Mouse (Mus musculus) kidney, postnatal 14 days (tissue): ENCODE data around the gene Gm28635.

ENCODE experiments used
- DNase-seq: peaks from one replicate; pipeline ENCODE4 v3.0.0; 2022; ENCODE audit warnings: mixed read lengths

Gm28635 gene

DNA sequence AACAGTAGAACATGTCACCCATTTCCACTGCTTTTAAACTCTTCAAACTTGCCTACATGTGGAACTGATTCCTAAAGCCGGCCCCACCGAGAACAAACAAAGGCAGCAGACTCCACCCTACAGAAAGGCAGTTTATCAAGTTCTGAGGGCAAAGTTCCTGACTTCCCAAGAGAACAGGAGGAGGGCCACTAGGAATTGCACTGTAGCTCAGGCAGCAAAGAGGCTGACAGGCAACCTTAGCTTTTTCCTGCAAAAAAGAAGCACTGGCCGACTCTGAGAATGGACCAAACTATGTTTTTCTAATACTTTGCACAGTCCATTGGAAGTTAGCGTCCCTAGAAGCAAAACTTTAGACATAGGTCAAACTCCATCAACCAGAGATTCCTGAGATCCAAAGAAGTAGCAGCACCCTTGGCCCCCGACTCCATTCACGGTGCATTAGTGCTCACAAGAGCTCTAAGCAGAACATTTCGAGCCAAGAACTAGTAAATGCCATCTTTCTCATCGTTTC is 41.6 kb downstream of the Gm28635 start:
- peak; percentile 77 for DNase-seq

DNA sequence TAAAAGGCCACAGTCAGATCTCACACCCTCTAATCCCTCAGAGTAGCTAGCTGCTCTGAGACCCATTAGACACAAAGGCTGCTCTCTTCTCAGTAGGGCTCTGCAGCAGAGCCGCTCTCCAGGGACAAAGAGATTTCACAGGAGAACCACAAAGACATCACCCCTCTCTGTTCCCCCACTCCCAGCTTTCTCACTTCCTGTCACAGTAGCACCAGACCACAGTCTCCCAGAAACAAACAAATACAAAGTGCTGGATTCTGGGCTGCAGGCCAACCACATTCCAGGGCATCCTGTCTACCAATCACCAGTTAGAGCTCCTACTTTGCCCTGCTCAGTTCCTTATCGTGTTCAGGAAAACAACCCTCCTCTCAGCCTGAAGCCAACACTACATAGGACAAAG is 42.2 kb downstream of the Gm28635 start:
- peak; percentile 97 for DNase-seq

DNA sequence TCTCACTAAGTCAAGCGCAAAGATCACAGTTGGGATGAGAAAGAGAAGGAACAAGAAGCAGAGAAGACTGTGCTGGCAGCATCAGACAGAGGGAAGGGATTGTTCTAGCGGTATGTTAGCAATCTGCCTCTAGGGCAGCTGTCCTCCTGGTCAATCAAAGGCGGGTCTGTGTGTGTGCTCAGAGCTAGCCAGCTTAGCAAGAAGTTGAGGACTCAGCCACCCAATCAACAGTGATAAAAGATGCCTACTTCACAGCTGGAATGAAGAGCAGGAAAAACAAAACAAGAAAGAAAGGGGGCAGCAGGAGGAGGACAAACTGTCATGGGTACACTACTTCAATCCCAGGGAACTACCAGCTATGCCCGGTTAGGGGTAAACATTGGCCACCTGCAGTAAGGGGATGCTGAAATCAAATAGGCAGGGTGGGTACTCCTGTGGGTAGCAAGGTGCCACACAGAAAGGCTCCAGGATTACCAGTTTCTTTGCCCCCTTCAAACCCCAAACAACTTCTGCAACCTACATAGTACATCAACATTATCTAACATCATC is 42.8 kb downstream of the Gm28635 start:
- DNase-seq = peak; percentile 41

DNA sequence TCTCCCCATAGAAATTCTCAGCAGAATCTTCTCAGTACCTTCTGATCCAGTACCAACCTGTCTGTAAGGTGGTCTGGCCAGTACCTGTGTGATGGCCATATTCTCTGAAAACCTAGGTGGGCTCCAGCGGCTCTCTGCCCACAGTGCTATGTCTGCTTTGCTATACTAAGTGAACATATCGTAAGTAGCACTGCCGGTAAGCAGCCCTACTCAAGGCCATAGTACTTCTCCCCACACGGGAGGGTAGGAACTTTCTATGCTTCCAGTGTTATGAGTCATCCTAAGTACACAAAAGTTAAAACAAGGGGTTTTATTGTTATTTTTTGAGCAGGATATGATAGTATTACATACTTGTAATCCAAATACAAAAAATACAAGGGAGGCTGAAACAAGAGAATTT is 43.8 kb downstream of the Gm28635 start:
- DNase-seq = no peak

DNA sequence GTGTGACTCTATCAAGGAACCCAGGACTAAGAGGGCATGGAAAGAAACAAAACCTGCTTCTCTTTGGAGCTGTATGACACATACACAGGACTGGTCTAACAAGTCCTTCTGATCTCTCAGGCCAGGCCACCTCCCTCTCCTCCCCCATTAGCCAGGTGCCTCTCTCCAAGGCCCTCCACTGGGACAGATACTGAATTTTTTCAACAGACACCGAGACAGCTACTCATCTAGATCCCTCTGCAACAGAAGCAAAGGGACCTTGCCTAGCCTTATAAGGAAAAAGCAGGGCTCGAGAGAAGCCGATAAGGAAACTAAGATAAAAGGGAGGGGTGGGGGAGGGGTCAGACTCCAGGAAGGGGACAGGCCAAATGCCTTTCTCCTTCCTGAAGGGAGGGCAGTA is 44.8 kb downstream of the Gm28635 start:
- peak; percentile 46 for DNase-seq

DNA sequence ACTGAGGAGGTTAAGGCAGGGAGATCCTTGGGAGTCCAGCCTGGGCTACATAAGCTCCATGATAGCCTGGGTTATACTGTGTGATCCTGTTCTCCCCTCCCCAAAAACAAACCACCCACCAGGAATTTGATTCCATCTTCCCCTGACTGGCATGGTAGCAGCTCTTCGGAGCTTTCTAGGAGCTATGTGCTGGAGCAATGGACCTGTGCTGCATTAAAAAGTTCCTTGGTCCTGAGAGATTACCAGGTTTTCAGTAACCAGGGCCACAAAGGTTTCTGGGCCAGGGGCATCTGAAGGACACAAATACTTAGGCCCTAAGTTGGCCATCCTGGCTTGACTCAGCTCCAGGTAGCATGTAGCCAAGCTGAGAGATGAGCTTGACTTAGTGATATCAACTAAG is 45.8 kb downstream of the Gm28635 start:
- DNase-seq = no peak

DNA sequence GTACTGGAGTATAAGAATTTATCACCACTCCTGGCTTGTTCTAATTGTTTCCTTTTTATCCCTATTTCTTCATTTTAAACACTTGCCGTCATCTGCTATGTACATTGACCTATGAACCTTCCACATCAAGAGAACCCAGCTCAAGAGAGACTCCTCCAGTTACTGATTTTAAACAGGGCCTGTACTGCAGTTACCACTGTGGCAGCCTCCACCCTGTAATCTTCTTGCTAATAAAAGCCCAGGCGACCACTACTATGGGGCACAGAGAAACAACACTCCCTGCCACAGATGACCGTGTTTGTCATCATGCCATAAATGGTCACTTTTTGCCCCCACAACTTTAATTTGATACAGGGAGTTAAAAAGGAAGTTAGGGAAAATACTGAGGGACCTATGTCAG is 50.8 kb downstream of the Gm28635 start:
- no peak for DNase-seq

DNA sequence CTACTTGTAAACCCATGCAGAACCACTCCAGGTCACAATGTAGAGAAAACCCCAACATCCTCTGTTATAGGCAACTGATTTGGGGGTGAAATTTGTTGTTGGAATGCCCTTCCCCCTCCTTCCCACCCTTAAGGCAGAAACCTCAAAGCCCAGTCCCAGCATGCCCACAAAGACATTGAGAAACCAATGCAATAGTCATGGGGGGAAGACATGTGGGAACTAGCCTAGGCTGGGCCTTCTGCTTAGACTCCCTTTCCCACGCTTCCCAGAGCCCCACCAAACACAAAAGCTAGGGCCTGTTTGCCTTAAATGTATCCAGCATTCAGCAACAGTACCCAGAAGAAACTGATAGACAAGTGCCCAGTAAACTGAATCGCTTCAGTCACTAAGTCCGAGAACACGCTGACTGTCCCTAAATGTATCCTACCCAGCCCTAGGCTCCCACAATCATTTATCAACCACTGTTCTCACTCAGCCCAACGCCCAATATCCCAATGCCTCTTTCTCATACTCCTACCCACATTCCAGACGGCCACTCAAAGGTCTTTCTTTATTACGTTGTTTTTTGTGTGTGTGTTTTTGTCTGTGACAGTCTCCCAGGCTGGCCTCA is 51.4 kb downstream of the Gm28635 start:
- no peak for DNase-seq

DNA sequence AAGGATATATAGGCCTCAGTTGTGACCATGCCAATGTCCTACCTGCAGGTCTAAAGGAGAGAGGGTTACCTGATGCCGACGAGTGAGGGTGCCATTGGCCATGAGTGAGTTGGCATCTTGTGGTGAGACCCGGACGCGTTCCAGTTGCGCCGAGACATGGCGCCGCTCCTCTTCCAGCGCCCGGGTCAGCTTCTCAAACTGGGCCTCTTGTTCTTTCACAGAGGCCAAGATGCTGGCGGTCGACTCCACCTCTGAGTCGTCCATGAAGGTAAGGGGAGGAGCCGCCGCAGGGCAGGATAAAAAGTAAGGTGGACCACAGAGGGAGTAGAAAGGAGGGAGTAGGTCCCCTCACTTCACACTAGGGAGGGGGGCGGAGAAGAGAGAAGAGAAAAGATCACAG is 53.6 kb downstream of the Gm28635 start:
- no peak for DNase-seq

DNA sequence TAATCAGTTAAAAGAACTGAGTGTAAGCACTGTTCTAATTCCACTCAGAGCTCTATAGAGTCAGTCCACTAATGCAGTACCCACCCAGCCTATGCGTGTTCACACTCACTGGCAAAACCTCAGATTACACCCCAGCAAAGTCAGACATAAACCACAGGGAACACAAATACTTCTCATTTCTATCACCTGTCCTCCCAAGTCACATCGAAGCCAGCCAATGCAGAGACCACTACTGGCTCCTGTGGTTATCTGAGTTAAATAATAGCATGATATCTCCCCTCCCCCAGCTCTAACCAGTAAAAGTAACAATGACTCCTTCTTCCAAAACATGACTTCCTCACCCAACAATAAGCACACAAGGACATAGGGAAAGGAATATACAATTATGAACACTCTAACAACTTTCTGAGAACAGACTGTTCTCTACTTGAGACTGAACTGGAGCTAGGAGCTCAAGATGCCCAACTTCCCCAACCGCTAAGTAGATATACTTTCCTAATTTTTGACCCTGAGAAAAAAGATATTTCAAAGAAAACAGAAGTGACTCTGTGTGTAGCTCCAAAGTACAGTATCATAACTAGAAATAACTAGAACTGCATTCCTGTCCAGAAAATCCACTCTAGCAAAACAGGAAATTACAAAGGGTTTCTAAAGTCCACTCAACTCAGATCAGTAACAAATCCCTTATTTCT is 54.3 kb downstream of the Gm28635 start:
- DNase-seq = no peak

DNA sequence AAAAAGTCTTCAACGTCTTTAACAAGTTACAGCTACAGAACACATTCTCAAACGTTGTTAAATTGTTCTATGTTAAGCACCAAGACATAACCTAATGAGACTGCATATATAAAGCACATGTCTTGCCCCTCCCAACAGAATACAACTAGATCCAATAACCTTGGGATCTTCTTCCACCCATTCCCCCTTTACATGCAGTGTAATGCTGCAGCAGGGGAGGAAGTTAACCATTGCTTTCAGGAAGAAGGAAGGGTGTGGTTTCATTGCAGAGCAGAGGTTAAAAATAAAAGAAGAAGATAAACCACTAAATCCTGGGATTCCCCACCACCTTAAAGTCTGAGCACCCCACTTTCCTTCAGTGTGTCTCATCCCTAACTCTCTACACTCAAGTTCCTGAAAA is 55.2 kb downstream of the Gm28635 start:
- no peak for DNase-seq

DNA sequence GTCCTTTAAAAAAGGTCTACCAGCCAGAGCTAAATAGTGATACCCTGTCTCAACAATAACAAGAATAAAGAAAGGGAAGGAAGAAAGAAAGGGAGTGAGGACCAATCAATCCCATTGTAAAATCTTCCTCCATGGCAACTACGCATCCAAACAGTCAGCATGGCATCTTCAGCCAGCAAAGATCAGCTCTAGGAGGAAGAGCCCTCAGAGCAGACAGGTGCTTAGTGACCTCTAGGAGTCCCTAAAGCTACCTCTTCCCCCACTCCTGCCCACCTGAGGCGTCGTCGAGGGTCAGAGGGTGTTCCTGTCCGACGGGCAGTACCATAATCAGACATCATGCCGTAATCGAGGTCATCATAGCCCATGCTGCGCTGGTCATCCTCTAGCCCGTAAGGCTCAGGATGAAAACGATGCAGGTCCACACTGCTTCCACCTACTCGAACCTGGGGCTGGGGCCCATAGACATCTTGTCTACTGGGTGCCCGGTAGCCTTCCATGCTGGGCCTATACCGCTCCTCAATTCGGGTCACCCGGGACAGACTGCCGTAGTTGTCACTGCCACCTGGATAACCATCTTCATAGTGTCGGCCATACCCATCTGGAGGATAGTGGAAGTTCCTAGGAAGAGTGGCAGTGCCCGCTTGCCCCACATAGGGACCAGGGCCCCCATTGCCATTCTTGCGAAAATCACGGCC is 58.0 kb downstream of the Gm28635 start:
- DNase-seq = no peak

DNA sequence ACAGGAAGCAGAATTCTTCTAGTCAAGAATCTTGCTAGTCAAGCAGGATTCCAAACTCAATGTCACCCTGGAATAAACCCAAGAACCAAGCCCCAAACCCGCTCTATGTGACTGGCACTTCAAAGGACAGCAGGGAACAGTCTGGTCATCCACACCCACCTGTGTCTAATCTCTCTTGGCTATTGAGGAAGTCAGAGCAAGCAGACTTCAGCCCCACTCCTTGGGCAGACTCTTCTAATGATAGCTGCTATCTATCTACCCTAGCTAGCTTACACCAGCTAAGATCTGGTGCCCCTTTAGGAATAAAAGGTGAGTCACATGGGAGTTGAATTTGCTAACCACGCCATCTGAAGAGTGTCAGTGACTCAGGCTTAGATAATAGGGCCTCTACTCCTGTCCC is 58.9 kb downstream of the Gm28635 start:
- peak; percentile 43 for DNase-seq

DNA sequence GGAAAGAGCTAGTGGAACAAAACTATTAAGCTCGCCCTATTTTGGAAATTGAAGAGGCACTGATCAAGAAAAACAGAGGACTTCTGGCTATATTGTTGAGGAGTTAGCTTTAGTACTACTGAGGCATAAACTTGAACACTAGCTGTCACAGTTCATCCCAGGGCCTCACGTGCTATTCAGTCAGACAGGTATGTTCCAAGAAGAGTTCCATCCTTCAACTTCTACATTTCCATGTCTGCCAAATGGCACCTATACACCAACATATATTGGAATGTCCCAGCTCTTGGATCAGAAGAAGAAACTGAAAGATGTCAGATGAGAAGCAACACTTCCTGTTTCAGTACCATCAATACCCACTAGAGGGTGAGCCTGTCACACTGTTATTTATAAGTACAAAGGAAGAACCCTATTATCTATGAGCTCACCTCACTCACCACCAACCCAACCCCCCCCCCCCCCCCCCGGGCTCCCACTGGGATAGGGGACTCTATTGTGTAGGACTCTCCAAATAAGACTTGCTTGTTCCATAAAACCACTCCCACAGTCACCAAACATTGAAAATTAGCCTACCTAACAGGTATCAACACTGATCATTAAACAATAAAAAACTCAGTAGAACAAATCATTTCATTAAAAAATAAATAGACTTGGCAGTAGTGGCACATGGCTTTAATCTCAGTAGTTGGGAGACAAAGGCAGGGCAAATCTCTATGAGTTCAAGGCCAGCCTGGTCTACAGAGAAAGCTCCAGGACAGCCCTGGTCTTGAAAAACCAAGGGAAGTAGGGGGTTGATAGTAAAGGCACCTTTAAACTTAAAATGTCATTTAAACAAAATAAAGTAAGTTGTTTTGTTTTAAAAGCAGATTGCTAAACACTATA is 60.0 kb downstream of the Gm28635 start:
- peak; percentile 68 for DNase-seq

DNA sequence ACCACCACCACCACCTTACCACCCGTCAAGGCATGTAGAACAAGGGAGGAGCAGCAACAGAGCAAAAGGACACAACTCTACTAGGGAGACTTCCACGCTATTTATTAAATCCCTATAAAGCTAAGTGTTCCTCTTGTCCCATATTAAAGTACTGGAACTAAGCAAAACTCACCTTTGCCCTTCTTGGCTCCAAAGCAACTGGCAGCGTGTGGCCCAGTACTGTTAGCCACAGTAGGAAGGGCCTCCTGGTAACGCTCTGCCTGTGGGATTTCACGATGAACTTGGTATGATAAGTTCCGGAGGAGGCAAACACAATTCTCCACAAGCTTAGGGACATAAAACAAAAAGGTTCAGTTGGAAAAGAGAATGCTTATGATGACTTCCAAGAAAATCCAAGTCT is 65.1 kb downstream of the Gm28635 start:
- DNase-seq = peak; percentile 12

DNA sequence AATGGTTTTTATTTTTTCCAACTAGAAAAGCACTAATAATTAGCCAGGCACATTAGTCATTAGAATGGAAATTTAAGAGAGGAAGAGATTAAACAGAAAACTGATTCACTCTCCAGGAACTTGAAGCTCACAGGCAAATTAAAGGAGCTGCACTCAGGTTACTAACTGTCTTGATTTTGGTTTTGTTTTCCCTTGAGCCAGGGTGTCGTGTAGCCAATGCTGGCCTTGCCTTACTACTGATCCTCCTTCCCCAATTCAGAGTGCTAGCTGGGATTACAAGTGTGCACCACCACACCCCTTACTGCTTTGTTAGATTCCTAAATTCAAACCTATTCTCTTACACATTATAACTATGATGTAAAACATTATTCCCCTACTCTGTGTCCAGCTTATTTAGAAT is 70.0 kb downstream of the Gm28635 start:
- no peak for DNase-seq

DNA sequence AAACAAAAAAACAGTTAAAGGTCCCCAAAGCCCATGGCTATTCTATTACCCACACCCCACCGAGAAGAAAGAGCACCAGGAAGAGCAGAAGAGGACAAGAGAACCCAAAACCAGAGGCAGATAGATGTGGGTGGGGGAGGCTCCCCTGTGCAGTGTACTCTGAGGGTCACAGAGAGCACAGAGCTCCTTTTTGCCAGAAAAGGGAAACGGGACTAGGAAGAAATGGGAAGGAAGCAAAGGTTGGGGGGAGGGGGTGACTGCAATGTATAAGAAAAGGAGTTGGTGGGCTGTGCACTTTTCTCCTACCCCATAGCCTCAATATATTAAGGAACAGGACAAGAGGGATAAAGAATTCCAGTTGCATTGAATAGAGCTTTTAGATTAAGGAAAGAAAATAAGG is 76.9 kb downstream of the Gm28635 start:
- DNase-seq = no peak

DNA sequence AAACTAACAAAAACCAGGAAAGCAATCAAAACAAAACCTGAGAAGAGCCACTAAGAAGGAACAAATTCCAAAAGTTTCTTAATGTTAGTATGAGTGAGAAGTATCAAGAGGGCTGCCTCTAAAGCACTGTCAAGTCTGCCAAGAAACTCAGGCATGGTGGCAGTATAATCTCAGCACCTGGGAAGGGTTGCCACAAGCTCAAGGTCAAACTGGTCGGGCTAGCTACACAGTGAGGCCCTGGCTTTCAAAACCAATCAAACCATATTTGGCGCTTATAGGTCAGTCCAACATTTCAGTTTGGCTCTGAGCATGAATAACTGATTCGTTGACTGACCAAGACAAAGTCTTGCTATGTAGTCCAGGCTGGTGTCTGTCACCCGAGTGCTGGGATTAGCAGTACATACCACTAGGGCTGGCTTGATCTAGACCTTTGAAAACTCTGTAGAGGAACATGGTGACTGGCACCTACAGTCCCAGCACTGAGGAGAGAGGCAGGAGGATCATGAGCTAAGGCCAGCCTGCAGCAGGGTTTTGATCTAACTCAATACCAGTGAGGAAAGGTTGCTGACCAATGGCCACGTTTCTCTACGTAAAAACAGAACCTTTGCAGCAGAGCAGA is 78.5 kb downstream of the Gm28635 start:
- DNase-seq = no peak

DNA sequence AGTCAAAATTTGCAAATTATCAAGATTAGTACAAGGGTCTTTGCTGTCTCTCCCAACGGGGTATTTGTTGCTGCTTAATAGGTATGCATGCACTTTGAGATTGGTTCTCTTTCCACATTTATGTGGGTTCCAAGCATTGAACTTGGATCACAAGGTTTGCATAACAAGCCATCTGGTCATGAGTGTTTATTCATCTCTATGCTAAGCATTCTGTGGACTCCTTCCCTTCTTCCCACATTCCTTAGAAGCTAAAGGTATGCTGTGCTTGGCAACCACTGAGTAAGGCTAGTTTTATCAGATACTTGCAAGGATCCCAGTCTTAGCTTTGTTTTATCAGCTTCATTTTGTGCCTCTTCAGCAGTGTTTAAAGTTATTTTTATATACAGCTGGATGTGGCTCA is 80.7 kb downstream of the Gm28635 start:
- no peak for DNase-seq

DNA sequence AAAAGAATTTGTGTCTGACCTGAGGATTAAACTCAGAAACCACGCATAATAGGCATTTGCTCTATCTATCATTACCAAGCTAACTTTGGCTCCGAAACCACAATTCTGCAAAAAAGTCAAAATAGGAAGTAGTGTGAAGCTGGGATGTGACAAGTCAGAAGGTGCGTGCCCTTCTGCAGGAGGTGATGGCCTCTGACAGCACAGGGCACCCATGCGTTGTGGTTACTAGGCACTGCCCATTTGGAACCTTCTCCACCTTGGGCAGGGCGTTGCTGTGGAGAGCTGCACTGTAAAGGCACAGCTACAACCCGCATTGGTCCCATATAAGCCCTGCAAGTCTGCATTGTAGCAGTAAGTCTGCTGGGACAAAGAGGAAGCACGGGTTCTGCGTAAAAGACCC is 85.0 kb downstream of the Gm28635 start:
- DNase-seq = no peak

DNA sequence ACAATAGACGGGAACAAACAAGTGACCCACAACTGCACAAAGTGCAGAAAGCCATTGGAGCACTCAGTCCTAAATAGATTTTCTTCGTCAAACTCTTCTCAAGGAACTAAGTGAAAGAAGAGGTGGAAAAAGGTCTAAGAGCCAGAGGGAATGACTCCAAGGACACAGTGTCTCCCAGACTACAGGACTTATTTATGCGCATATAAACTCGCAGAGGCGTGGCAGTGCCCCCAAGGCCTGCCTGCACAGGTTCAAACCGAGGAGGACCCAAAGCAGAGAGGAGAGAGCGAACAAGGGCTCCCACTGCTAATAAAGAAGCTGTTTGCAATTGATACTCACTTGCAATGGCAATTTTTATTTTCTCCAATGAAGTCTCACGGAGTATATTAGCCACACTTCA is 92.1 kb downstream of the Gm28635 start:
- DNase-seq = no peak

DNA sequence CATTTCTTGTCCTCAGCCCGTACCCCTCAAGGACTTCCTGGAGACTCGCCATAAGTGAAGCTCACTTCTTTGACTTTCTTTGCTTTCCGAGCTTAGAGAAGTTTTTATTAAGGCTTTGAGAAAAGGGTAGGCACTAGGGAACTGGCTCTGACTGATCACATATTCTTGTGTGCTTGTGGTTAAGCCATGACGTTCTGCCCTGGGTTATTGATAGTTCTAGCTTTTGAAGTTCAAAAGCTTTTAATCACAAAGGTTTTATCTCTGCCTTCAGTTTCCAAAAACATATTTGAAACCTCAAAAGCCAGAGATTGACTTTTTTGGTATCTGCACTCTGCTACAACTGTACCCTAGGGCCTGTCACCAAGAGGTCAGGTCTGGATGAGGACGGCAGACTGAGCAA is 95.6 kb downstream of the Gm28635 start:
- no peak for DNase-seq
